Mouse (Mus musculus) cortical plate, adult 2 months (tissue): Measurements from ENCODE around the gene Klf9. TPM values are rescaled to one million over a fixed set of nuclear protein-coding genes. Genes with fewer than 3 reads are reported as not detected.
A peak's percentile ranks its signal among the peaks of the same experiment; 100 is the strongest.

Experiments used
- H3K27ac ChIP-seq: fragments of 200-500 bp; 2 replicates; pipeline ENCODE4 v1.5.1; 2012; ENCODE audit warnings: low read length, control low read depth, inconsistent platforms; ENCODE audit not compliant: insufficient read depth
- H3K4me1 ChIP-seq: fragments of 200-500 bp; 2 replicates; pipeline ENCODE4 v1.6.1; 2011; ENCODE audit warnings: low read length; ENCODE audit not compliant: control insufficient read depth, insufficient read depth
- H3K4me3 ChIP-seq: fragments of 200-500 bp; 2 replicates; pipeline ENCODE4 v1.5.1; 2011; ENCODE audit warnings: mild to moderate bottlenecking, low read length, control low read depth; ENCODE audit not compliant: insufficient read depth
- CTCF ChIP-seq: fragments of 200-500 bp; IDR thresholded peaks from 2 replicates; pipeline ENCODE4 v1.5.1; 2011; ENCODE audit warnings: mild to moderate bottlenecking, control low read depth, low read length; ENCODE audit not compliant: insufficient read depth; ENCODE audit errors: extremely low read depth
- POLR2A ChIP-seq: fragments of 200-500 bp; IDR thresholded peaks from 2 replicates; pipeline ENCODE4 v1.6.1; 2011; ENCODE audit warnings: mild to moderate bottlenecking, low read length, control low read depth; ENCODE audit not compliant: insufficient read depth; ENCODE audit errors: extremely low read depth
- polyA plus RNA-seq: library from polyadenylated mRNA; depleted of rRNA; stranded (reverse); fragments of >200 nt; gene quantifications from 2 replicates; pipeline ENCODE4 v1.2.3, GENCODE M21; 2012

Gene Klf9
- polyA plus RNA-seq, 1 experiment = 112 TPM

DNA sequence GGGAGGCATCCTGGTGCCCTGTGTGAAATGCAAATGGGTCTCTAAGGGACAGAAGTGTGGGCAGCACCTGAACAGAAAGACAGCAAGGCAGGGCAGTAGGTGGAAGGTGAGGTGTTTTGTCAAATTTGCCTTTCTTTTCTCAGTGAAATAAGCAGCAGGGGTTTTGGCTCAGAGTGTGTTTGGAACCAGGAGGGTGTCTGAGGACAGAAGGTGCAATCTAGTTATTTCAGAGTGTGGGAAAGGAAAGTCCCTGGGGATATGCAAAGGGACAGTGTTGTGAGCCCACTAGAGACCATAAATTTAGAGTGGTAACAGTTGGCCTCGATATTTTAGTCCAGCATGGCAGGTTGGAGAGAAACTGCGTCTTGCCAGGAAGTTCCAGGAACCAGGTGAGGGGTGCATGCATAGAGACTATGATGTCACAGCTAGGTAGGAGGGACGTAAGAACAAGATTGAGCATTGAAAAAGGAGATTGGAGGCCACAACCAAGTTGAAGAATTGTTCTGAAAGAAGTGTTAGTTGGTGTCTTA is 8.9 kb upstream of the Klf9 start:
- Histone ChIP-seq H3K4me1 (peaks cover 6% of the 10 kb centered on the region; the same call in 1 of the 2 replicates), H3K4me3 (no peak overlapping the region), H3K27ac (no peak overlapping the region)
- TF ChIP-seq POLR2A = no peak
- no peak for TF ChIP-seq CTCF

DNA sequence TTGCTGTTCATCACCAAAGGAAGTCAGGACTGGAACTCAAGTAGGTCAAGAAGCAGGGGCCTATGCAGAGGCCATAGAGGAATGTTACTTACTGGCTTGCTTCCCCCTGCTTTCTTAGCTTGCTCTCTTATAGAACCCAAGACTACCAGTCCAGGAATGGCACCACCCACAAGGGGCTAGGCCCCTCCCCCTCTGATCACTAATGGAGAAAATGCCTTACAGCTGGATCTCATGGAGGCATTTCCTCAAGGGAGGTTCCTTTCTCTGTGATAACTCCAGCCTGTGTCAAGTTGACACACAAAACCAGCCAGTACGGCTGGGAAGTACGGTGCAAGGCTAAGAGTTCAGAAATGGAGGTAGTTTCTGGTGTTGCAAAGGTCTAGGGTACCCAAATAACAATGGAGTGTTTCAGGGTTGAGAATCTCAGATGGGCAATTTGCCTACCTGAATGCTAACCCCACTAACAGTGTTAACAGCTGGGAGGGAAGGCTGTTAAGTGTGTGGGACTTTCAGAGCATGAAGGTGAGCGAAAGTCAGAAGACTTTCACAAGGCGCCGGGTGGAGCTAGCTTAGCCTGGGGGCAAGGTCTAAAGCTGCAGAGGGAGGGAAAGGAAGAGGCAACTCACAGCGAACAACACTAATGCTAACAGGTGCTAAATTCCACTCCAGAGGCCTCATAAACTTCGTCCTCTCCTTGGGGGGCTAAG is 8.2 kb upstream of the Klf9 start:
- H3K27ac ChIP-seq = peak overlapping the region; percentile 99
- H3K4me1 ChIP-seq = peaks cover 6% of the 10 kb centered on the region; the same call in 1 of the 2 replicates
- TF ChIP-seq CTCF = no peak
- no peak for TF ChIP-seq POLR2A
- H3K4me3 ChIP-seq = no peak overlapping the region

DNA sequence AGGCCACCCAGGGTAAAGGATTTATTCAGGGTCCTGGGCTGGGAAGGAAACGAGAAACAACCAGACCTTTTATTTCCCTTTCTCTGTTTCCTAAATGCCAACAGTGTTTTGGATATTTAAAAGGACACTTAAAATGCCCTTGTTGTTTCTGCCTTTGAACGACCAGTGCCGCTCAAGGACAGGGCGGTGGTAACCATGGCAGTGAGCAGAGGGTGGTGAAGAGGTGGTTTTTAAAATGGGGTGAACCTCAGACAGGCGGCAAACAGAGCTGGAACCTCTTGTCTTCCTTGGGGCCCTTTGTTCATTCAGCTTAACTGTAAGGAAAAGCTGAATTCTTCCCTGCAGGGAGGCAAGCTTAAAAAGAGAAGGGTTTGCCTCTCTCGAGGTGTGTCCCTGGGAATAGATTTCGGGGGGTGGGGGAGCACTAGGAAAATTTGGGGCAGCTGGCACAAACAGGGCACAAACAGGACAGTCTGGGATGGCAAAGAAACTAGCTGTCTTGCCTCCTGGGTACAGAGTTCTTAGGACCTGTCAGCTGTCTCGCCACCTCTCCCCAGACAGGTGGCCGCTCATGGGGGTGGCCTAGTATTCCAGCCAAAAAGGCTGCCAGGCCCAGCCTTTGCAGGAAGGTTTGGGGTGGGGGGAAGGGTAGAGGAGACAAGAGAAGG is 7.5 kb upstream of the Klf9 start:
- Histone ChIP-seq H3K27ac (peak overlapping the region; percentile 99), H3K4me3 (peak overlapping the region; percentile 30; the same call in 1 of the 2 replicates), H3K4me1 (peaks cover 6% of the 10 kb centered on the region; the same call in 1 of the 2 replicates)
- TF ChIP-seq CTCF = no peak
- no peak for TF ChIP-seq POLR2A

DNA sequence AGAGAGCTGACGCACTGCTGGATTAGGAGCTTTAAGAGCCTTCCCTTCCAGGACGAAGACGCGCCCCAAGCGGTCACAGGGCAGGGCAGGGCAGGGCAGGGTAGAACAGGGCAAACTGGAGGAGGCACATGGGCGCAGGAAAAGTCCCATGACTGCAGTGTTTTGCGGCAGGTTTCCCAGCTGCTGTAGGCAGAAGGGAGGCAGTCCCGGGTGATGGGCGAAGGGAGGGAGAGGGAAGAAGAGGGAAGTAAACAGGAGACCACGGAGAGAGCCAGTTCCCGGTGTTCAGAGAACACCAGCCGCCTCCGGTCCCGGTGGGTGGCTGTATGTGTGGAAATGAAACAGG is 7.0 kb upstream of the Klf9 start:
- Histone ChIP-seq H3K4me1 (peaks cover 6% of the 10 kb centered on the region; the same call in 1 of the 2 replicates), H3K27ac (peak overlapping the region; percentile 99), H3K4me3 (peak overlapping the region; percentile 30; the same call in 1 of the 2 replicates)
- TF ChIP-seq CTCF (no peak), POLR2A (peak; percentile 24; the same call in 1 of the 2 replicates)

DNA sequence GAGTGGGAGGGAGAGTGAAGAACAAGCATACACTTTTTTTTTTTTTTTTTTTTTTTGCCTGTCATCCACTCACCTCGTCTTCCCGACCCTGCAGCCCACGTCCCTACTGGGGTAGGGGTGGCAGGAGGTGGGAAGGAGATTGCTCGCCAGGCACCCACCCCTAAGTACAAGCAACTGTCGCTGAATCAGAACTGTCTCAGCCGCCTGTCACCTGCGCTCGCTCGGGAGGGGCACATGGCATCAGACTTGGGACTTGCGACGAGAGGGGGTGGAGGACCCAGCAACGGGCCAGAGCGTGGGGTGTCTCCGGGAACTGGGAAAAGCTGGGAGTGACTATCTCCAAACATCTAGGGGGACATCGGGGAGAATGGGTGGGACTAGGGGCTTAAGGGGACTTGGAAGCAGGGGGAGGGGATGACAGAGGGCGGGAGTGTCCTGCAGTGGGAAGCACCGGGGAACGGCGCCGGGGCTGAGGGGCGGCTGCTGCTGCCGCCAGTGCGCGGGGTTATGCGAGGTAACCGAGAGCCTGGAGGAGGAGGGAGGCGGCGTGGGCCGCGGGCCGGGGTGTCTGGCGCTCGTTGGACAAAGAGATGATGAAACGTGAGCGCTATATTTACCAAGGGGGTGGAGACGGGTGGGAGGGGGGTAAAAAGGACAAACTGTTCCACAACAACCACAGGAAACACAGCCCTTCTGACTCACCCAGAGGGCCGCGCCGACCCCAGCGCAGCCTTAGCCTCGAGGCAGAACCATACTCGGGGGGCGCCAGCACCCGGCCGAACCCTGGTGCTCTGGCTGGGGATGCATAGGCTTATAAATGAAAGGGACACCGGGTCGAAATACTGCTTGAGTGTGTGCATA is 6.4 kb upstream of the Klf9 start:
- H3K4me1 ChIP-seq = peaks cover 6% of the 10 kb centered on the region; the same call in 1 of the 2 replicates
- peak overlapping the region; percentile 30 for H3K4me3 ChIP-seq
- TF ChIP-seq CTCF = no peak
- TF ChIP-seq POLR2A = no peak; the same call in 1 of the 2 replicates
- H3K27ac ChIP-seq = peak overlapping the region; percentile 99

DNA sequence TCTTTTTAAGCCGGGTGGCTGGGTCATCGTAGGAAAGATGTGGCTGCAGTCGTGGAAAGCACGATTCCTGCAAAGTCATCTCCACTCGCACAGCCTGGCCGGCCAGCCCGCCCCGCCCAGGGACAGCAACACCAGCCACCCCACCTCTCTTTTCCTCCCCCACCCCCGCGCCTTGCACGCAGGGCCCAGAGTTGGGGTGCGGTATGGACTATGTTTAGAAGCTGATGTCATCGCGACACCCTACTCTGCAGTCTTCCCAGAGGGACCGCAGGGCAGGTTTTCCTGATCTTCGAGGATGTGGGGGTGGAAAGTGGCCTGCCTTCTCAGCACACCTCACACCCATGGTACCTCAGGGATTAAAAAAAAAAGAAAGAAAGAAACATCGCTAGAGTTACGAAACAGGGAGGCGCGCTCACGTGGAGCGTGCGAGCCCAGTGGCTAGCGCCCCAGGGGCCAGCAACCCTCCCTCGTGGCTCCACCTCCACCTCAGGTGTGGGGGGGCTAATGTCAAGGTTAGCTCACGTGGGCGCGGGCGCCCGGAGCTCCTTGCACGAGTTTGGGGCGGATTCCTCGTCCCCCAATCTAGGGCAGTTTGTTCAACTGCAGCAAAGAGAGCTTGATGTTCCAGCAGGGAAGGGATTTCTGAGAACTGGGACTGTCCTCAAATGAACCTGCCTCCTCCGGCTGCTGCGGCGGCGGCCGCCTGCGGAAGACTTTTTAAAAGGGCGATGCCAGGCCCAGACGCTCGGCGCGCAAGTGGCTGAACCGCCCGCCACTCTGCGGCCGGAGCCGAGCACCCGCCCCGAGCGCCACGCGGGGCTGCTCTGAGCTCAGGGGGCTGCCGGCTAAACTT is 5.5 kb upstream of the Klf9 start:
- Histone ChIP-seq H3K4me3 (peak overlapping the region; percentile 30), H3K4me1 (peaks cover 6% of the 10 kb centered on the region; the same call in 1 of the 2 replicates), H3K27ac (peak overlapping the region; percentile 99)
- no peak for TF ChIP-seq CTCF
- 0 out of 2 replicates have a peak, but pooled peaks have one; percentile 4 for TF ChIP-seq POLR2A

DNA sequence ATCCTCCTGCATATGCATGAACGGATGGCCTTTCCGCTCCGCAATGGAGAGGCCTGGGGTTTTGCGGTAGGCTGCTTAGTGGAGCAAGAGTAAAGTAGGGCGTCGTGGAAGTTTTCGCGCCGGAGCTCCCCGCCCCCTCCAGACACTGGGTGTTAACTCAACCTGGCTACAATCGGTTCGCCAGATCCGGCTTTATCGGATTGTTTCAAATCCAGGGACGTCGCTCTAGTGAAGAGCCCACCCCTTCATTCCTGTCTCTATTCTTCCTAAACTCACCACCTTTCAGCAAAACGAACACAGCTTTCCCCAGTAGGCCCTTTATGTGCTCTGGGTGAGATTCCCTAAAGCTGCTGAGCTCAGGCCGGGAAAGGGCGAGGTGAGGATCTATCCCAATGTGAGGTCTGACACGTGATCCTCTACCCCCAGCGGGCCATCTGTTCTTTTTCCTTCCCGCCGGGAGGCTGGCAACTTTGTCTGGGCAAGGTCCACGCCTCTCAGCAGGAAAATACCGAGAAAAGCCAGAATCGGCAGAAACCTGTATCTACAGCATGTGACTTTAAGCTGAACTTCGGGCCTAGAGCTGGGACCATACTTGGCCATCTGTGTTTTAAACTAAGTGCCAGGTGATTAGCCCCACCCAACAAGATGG is 4.7 kb upstream of the Klf9 start:
- no peak for TF ChIP-seq POLR2A
- peak overlapping the region; percentile 99 for H3K27ac ChIP-seq
- peaks cover 6% of the 10 kb centered on the region; the same call in 1 of the 2 replicates for H3K4me1 ChIP-seq

DNA sequence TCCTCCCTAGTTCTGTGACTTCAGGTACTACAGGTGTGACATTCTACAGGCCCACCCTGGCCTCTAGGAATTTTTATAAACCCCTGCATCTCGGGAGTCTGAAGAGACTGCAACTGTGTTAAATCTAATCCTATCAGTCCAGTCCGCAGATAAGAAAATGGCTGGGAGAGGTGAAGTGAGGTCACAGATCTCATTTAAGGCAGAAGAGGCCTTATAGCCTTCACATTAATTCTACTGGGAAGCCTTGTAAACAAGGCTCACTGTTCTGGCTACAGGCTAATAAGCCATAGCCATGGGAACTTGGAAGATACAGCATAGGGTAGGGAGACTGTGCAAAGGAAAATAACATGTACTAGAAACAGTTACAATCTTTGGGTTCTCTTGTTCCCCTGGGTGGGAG is 3.7 kb upstream of the Klf9 start:
- Histone ChIP-seq H3K4me3 (no peak overlapping the region), H3K27ac (peak overlapping the region; percentile 99), H3K4me1 (peaks cover 6% of the 10 kb centered on the region; the same call in 1 of the 2 replicates)
- no peak for TF ChIP-seq POLR2A
- no peak for TF ChIP-seq CTCF

More for the DNA sequence above, 4.7 kb upstream of the Klf9 start:
- peak overlapping the region; percentile 30 for H3K4me3 ChIP-seq
